Comparison of ENCODE assay signal across 14 mouse cellular contexts in the genomic region with DNA sequence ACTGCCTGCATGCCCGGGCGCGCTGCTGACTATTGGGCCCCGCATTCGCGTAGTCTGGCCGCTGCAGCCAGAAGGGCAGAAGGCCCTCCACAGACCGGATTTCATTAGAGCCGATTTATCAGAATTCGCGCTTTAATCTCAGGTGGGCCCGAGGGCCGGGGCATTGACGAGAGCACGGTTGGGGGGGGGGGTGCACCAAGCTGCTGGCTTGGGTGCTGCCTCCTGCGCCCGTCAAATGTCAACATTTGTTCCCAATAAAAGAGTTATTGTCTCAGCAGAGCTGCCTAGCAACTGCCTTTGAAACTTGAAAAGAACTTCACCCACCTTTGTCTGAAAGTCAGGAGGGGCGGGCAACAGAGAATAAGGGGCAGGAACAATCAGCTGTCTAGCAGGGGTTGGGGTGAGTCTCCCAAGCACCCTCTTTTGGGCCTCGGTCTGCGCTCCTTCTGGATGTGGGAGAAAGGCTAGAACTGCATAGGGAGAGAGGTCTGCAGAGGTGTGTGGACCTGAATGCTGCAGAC. TPM values are rescaled to one million over a fixed set of nuclear protein-coding genes. Genes with fewer than 3 reads are reported as not detected.
DNase-seq lines count a peak whose midpoint lies in the region; ATAC-seq lines count a peak whose summit lies in the region.
"Had no signal": no experiment of that assay in that cellular context is flagged by ENCODE, and none has a peak within 500 bp of the region (broad histone marks: within the 10 kb centered on the region; RNA-seq: fewer than 3 reads in every experiment).

No protein-coding gene starts in this region.

- no peaks in the 10 kb centered on the region for H3K36me3 ChIP-seq in intestine, embryonic 14.5 days (ENCODE audit: control insufficient read depth, insufficient read depth, low read length)
- H3K36me3 ChIP-seq in intestine, embryonic 15.5 days = no peaks in the 10 kb centered on the region
- no peaks in the 10 kb centered on the region for H3K36me3 ChIP-seq in embryonic facial prominence, embryonic 10.5 days (replicated peaks)
- H3K36me3 ChIP-seq in limb, embryonic 15.5 days = no peaks in the 10 kb centered on the region
- H3K36me3 ChIP-seq in neural tube, embryonic 14.5 days (ENCODE audit: control insufficient read depth, insufficient read depth, low read length) = no peaks in the 10 kb centered on the region
- H3K36me3 ChIP-seq: liver, embryonic 15.5 days had no signal

- no peak overlapping the region for H3K4me2 ChIP-seq in intestine, embryonic 14.5 days (ENCODE audit: low read length)
- no peak overlapping the region for H3K4me2 ChIP-seq in intestine, embryonic 15.5 days (replicated peaks)
- H3K4me2 ChIP-seq in limb, embryonic 15.5 days = no peak overlapping the region
- H3K4me2 ChIP-seq in neural tube, embryonic 14.5 days (ENCODE audit: low read depth, low read length) = peak overlapping the region; percentile 11; the same call in 1 of the 2 replicates
- H3K4me2 ChIP-seq: liver, embryonic 15.5 days had no signal

- H3K9me3 ChIP-seq in intestine, embryonic 14.5 days (ENCODE audit: control insufficient read depth, low read length) = no peaks in the 10 kb centered on the region
- no peaks in the 10 kb centered on the region for H3K9me3 ChIP-seq in intestine, embryonic 15.5 days
- H3K9me3 ChIP-seq in embryonic facial prominence, embryonic 10.5 days = no peaks in the 10 kb centered on the region
- no peaks in the 10 kb centered on the region for H3K9me3 ChIP-seq in limb, embryonic 15.5 days
- no peaks in the 10 kb centered on the region for H3K9me3 ChIP-seq in neural tube, embryonic 14.5 days (ENCODE audit: control insufficient read depth, low read length)
- H3K9me3 ChIP-seq: liver, embryonic 15.5 days had no signal

- H3K4me1 ChIP-seq in intestine, embryonic 14.5 days (replicated peaks; ENCODE audit: control insufficient read depth, insufficient read depth, low read length) = 0 out of 2 replicates have a peak, but pooled peaks cover 3% of the 10 kb centered on the region
- H3K4me1 ChIP-seq in intestine, embryonic 15.5 days (replicated peaks) = peaks cover 13% of the 10 kb centered on the region
- H3K4me1 ChIP-seq in embryonic facial prominence, embryonic 10.5 days = peaks cover 46% of the 10 kb centered on the region
- peaks cover 35% of the 10 kb centered on the region for H3K4me1 ChIP-seq in limb, embryonic 15.5 days
- peaks cover 12% of the 10 kb centered on the region; the same call in 1 of the 2 replicates for H3K4me1 ChIP-seq in neural tube, embryonic 14.5 days (ENCODE audit: control insufficient read depth, insufficient read depth, low read length)
- H3K4me1 ChIP-seq: liver, embryonic 15.5 days had no signal

- H3K27me3 ChIP-seq in intestine, embryonic 14.5 days (replicated peaks; ENCODE audit: control insufficient read depth, insufficient read depth, low read length) = peaks cover 98% of the 10 kb centered on the region
- peaks cover 90% of the 10 kb centered on the region for H3K27me3 ChIP-seq in intestine, embryonic 15.5 days (replicated peaks)
- H3K27me3 ChIP-seq in embryonic facial prominence, embryonic 10.5 days (replicated peaks; ENCODE audit: low read depth, poor library complexity, severe bottlenecking) = peaks cover 100% of the 10 kb centered on the region
- peaks cover 90% of the 10 kb centered on the region for H3K27me3 ChIP-seq in limb, embryonic 15.5 days
- peaks cover 66% of the 10 kb centered on the region for H3K27me3 ChIP-seq in neural tube, embryonic 14.5 days (ENCODE audit: control insufficient read depth, insufficient read depth, low read length)

- no peak overlapping the region for H3K4me3 ChIP-seq in intestine, embryonic 14.5 days (ENCODE audit: low read depth, low read length)
- H3K4me3 ChIP-seq in intestine, embryonic 15.5 days (replicated peaks) = no peak overlapping the region
- peak overlapping the region; percentile 13; the same call in 1 of the 2 replicates for H3K4me3 ChIP-seq in embryonic facial prominence, embryonic 10.5 days
- H3K4me3 ChIP-seq in limb, embryonic 15.5 days = 0 out of 2 replicates have a peak overlapping the region, but pooled peaks have one; percentile 4
- no peak overlapping the region for H3K4me3 ChIP-seq in neural tube, embryonic 14.5 days (ENCODE audit: low read depth, low read length)
- H3K4me3 ChIP-seq: liver, embryonic 15.5 days had no signal

- H3K9ac ChIP-seq in intestine, embryonic 14.5 days (ENCODE audit: low read length) = no peak overlapping the region
- H3K9ac ChIP-seq in intestine, embryonic 15.5 days = no peak overlapping the region
- H3K9ac ChIP-seq in limb, embryonic 15.5 days = no peak overlapping the region
- H3K9ac ChIP-seq in neural tube, embryonic 14.5 days (replicated peaks; ENCODE audit: low read depth, low read length) = no peak overlapping the region
- H3K9ac ChIP-seq: liver, embryonic 15.5 days had no signal

- no peak overlapping the region for H3K27ac ChIP-seq in intestine, embryonic 14.5 days (ENCODE audit: low read depth)
- no peak overlapping the region for H3K27ac ChIP-seq in intestine, embryonic 15.5 days
- H3K27ac ChIP-seq in embryonic facial prominence, embryonic 10.5 days (replicated peaks) = no peak overlapping the region
- no peak overlapping the region for H3K27ac ChIP-seq in limb, embryonic 15.5 days
- H3K27ac ChIP-seq in neural tube, embryonic 14.5 days (ENCODE audit: low read depth, low read length) = no peak overlapping the region
- H3K27ac ChIP-seq: kidney, postnatal 0 days; liver, embryonic 15.5 days had no signal

- 2% methylated on average over 20 of the region's 20 CpGs for WGBS in intestine, embryonic 14.5 days
- WGBS in intestine, embryonic 15.5 days = 4% methylated on average over 20 of the region's 20 CpGs
- WGBS in embryonic facial prominence, embryonic 10.5 days = 1% methylated on average over 20 of the region's 20 CpGs
- WGBS in limb, embryonic 15.5 days = 11% methylated on average over 20 of the region's 20 CpGs
- under 1% methylated on average over 20 of the region's 20 CpGs for WGBS in neural tube, embryonic 14.5 days

- DNase-seq in intestine, embryonic 14.5 days (ENCODE audit: low spot score) = peak; percentile 58
- peak; percentile 59 for DNase-seq in embryonic facial prominence, embryonic 10.5 days (ENCODE audit: low spot score)
- DNase-seq in layer of hippocampus, adult 18-20 months (ENCODE audit: low spot score in 2 of 2) = no peak
- DNase-seq in kidney, adult 9 months = no peak
- no peak for DNase-seq in cerebellum, postnatal 14 days
- DNase-seq: adrenal gland, postnatal 14 days; cerebellum, adult 8-10 months; heart, postnatal 10 days; thymus, postnatal 36 days had no signal

- ATAC-seq in intestine, embryonic 14.5 days (replicated peaks; ENCODE audit: low FRiP score, low TSS enrichment, low read depth) = no peak
- ATAC-seq in intestine, embryonic 15.5 days = no peak
- ATAC-seq in limb, embryonic 15.5 days (ENCODE audit: insufficient number of reproducible peaks, low FRiP score, low TSS enrichment, low read depth) = no peak
- no peak for ATAC-seq in neural tube, embryonic 14.5 days (ENCODE audit: low read depth)

RNA-seq across cellular contexts. Expression of a gene that starts 7.8 kb away (rescaled TPM):
- 0.22 and 0.74 TPM in 2 replicates for polyA plus RNA-seq in intestine, embryonic 14.5 days (2014; fragmentation: Nextera tagmentation; extraction: Ambion mirVana)
- 0.25 and 0.35 TPM in 2 replicates for polyA plus RNA-seq in intestine, embryonic 15.5 days (2015; fragmentation: Nextera tagmentation; extraction: Ambion mirVana)
- polyA plus RNA-seq in embryonic facial prominence, embryonic 10.5 days (2016; fragmentation: Nextera tagmentation; extraction: Ambion mirVana) = 4.8 and 8.2 TPM in 2 replicates
- polyA plus RNA-seq in limb, embryonic 15.5 days (2015; fragmentation: Nextera tagmentation; extraction: Ambion mirVana) = 27.7 and 32.9 TPM in 2 replicates
- 8.6 and 11.6 TPM in 2 replicates for polyA plus RNA-seq in neural tube, embryonic 14.5 days (2014; fragmentation: Nextera tagmentation; extraction: Ambion mirVana)
- total RNA-seq in layer of hippocampus, adult 18-20 months (2021) = under 1 TPM in 1 of 2 experiments, not detected in 1; 0.32 TPM
- polyA plus RNA-seq: liver, embryonic 15.5 days had no signal

Comparison
In these comparisons a context has a peak if more than half of its experiments do, and no peak if none do; other contexts are left out.
1. DNase-seq: peak in intestine, embryonic 14.5 days (single experiment) and embryonic facial prominence, embryonic 10.5 days (single experiment); none in layer of hippocampus, adult 18-20 months (0 of 2), kidney, adult 9 months (single experiment) and cerebellum, postnatal 14 days (0 of 2).
2. H3K4me3 ChIP-seq: peak in embryonic facial prominence, embryonic 10.5 days (single experiment) and limb, embryonic 15.5 days (single experiment); none in intestine, embryonic 14.5 days (single experiment), intestine, embryonic 15.5 days (single experiment) and neural tube, embryonic 14.5 days (single experiment).